Mouse (Mus musculus) mature B cell (primary cell): ENCODE data around the gene Cacna1c.
"Not testable (repeated sequence)": the region's sequence is repeated elsewhere in the genome, so short reads cannot be mapped to it uniquely, and the experiment has no call there.

Experiments
- in situ Hi-C: fragments of 300-500 bp; cut with MboI; formaldehyde crosslinking; loops from 2 replicates; pipeline ENCODE4 v1.14.3; 2019

Gene Cacna1c

DNA sequence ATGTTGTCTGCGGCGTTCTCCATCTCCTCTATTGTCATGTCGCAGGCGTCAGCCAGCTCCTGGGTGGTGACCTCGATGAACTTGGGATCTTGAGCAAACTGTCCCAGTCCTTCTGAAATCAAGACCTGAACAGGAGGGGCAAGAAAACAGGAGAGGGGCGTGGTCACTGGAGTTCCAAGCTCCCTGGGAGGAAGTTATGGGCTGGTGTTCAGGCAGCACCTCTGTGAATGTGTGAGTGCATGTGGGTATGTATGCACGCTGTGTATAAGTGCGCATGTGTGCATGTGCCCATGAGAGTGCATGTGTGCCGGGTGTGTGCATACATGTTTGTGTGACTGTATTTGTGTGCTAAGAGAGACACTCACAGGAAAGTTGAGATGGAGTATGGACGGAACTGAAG lies 602.1 kb downstream of the Cacna1c start:
- in situ Hi-C loops, result no loop called here

DNA sequence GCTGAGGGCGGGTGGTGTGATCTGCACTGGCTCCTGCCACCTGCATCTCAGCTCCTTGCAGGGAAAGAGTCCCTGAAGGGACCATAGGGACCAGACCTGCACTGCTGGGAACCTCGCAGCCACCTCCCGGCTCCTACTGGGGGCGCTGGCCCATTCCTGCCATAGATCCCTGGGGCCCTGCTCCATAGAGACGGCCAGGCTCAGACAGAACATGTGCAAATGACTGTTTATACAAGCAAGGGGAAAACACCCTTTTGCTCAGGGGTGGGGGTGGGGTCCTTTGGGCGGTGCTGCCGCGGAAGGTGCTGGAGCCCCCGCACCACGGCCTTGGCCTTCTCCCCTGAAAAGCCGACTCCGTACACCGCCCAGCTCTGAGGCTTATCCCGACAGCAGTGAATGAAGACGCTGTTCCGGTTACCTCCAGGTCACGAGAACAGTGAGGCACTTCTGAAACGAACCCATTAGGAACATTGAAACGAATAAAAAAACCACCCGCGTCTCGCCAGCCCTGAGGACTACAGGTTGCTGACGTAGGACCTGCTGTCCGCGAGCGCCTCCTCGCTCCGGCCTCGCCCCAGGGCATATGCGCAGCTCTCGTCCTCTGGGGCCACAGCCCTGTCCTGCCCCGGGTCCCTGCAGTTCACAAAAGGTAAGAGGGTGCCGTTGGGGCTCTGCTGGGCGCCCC lies 602.7 kb downstream of the Cacna1c start:
- in situ Hi-C loops, result no loop called here

DNA sequence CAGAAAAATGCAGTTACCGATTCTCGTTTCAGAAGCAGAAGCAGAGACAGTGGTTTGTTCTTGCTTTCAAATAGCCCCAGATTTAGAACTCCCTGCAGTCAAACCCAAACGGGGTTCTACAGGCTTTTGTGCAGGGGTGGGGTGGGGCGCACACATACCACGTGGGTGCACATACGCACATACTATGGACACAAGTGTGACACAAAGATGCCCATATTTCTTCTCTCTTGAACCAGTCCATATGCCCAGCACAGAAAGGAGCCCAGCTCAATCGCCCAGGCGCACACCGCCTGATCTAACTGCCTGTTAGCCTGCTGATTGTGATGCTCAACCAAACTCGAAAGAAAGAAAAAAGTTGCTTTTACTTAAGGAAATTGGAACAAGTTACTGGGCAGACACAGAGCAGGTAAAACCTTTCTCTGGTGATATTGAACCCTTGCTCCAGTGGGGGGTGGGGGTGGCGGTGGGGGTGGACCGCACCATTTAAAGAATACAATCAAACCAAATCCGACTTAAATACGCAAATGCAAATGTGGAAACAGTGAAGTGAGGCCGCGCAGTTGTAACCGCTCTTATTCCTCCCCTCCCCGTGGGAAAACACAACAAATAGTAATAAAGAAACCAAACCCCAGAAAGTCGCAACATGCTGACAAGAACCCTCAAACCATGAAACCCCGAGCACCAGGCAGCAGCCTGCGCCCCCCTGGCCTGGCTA lies 603.4 kb downstream of the Cacna1c start:
- in situ Hi-C loops, result no loop called here

DNA sequence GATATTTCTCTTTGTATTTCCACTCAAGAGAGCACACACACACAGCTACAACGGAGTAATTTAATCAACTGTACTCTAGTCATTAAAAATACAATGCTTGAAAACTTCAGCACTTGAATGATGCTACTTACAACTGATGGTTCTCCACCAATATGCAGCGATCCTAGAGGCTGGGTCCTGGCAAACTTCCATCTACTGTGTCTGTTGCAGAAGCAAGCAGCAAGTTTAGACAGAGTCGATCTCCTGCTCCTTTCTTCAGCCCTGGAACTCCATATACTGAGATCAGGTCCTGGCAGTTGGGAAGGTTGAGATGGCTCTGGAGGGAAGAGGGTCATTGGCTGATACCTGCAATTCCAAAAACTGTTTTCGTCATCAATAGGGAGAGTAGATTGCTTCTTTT lies 617.5 kb downstream of the Cacna1c start:
- in situ Hi-C loops, result not testable (repeated sequence)

DNA sequence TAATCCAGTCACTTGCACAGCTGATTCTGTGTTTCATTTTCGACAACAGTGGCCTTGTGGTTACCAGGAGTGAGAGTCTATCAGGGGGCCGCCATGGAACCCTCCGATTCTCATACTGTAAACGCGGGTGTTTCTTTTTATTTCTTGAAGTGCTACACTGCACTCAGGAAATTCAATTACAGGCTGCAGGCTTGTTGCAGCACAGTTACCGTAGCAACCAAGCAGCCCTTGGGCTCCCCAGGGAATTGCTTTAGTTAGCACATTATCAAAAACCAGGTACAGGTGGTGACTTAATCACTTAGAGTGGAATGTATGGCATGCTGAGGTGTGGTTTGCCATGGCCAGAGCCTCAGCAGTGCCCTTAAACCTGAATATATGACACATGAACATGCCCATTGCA lies 621.9 kb downstream of the Cacna1c start:
- in situ Hi-C loops, result no loop called here

DNA sequence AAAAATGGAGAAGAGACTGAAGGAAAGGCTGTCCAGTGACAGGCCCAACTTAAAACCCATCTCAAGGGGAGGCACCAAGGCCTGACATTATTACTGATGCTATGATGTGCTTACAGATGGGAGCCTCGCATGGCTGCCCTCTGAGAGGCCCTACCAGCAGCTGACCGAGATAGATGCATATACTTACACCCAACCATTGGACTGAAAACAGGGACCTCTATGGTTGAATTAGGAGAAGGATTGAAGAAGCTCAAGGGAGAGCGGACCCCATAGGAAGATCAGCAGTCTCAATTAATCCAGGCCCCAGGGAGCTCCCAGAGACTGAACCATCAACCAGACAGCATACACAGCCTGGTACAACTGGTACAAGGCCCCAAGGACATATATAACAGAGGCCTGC lies 628.4 kb downstream of the Cacna1c start:
- in situ Hi-C loops, result no loop called here

DNA sequence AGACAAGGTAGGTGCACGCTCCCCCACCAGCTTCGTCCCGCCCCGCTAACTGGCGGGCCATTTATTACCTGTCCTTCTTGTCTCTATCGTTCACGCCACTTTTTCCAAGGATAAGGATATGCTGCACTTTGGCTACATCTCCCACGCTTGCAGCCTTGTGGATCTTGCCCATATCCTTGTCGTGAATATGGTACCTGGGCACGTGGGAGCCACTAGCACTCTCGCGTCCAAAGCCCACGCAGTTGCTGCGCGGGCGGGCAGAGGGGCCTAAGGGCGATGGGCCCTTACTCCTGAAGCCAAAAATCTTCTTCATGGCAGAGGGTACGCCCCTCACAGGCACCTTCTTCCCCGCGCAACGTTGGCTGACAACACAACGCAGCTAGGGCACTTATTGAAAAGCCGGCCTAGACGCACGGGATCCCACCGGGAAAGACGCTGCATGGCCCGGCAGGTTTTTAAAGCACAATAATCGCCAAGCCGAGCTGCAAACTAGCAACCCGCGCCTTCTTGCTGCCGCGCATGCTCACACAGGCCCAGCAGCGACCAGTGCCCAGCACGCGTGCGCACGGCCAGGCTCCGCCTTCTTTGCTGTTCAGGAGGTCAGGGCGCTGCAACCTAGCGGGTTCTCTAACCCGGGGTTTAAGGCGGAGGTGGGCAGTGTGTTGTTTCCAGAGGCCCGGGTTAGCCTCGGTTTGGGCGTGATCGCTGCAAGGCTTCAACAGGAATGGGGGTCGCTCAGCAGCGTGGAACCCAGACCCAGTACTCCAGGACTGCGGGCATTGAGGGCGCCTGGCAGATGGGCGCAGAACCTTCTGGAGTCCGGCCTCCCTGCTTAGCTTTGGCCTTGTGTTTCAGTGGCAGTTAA lies 634.2 kb downstream of the Cacna1c start, which contains the start of gene Ankrd26:
Gene Ankrd26, minus strand, starts transcription at position 482 of the 865 bp plus-strand sequence.
- in situ Hi-C loops, result no loop called here

DNA sequence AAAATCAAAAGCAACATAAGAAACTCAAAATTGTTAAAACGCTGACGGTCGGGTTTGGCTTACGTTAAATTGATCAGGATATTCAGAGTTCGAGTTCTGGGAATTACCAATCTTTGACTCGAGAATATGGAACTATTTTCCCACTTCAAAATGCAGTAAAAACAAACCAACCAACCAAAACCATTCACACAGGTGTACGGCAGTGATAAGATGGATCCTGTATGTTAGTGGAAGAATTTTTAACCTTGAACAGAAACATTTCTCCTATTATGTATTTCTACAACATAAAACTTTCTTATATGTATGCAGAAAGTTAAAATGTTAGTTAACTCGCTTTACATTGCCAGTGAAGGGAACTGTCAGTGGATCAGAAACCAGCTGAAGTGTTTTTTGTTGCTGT lies 635.0 kb downstream of the Cacna1c start:
- in situ Hi-C loops, result no loop called here

DNA sequence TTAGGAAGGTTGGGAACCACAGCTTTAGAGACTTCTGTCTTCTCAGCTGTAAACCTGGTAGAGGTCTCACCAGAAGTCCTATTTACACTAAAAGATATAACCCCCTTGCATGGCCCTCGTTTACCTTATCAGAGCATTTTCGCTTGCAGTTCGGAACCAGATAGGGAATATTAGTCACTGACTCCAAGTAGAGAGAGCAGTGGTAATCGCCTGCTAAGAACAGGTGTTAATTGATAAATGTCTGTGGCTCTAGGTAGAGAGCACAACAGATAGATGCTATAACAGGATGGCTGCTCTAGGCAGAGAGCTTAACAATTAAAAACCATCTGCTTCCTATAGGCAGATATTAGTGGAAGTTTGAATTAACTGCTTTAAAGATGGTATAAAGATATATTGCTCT lies 657.6 kb downstream of the Cacna1c start:
- in situ Hi-C loops, result no loop called here
